Mouse (Mus musculus) skeletal muscle tissue, postnatal 0 days (tissue): Measurements from ENCODE around the gene Gm9972. TPM values are rescaled to one million over a fixed set of nuclear protein-coding genes. Genes with fewer than 3 reads are reported as not detected.

Source experiments
- polyA plus RNA-seq: library from polyadenylated mRNA; unstranded; fragments of >200 nt; fragmentation: Nextera tagmentation; extraction: Ambion mirVana; gene quantifications from 2 replicates; pipeline ENCODE4 v1.2.1, GENCODE M21; 2015

Gene Gm9972
- polyA plus RNA-seq, result 0.18 TPM in 1 of 2 replicates, not detected in the other

GRCm38 (mm10) chr11:43035446-43035845, at the start of gene Gm9972:
Gm9972 (plus strand) TSS chr11:43035746.

Other genes with a start within 250 kb of the Gm9972 start
- 0.24 and 0.27 TPM in 2 replicates for gene Atp10b, start 114.1 kb downstream of the Gm9972 start, polyA plus RNA-seq